Comparison of ENCODE assay signal across 7 mouse cellular contexts in genomic region chr11:35178144-35178817, GRCm38 (mm10). TPM values are rescaled to one million over a fixed set of nuclear protein-coding genes. Genes with fewer than 3 reads are reported as not detected.
A peak's percentile ranks its signal among the peaks of the same experiment; 100 is the strongest.
DNase-seq lines count a peak whose midpoint lies in the region; ATAC-seq and TF ChIP-seq lines count a peak whose summit lies in the region.

No protein-coding gene starts in this region.

- H3K4me3 ChIP-seq in neural tube, embryonic 15.5 days (replicated peaks) = no peak overlapping the region
- H3K4me3 ChIP-seq in embryonic facial prominence, embryonic 11.5 days (ENCODE audit: low read depth, low read length) = no peak overlapping the region
- no peak overlapping the region for H3K4me3 ChIP-seq in gastrocnemius, adult 2 months
- H3K4me3 ChIP-seq in forebrain, postnatal 0 days (ENCODE audit: low read depth, low read length) = no peak overlapping the region

- 45% methylated on average over 24 of the region's 24 CpGs for WGBS in neural tube, embryonic 15.5 days
- 38% methylated on average over 24 of the region's 24 CpGs for WGBS in embryonic facial prominence, embryonic 11.5 days
- WGBS in forebrain, postnatal 0 days = 56% methylated on average over 24 of the region's 24 CpGs

- ATAC-seq in neural tube, embryonic 15.5 days (ENCODE audit: low FRiP score) = no peak
- ATAC-seq in embryonic facial prominence, embryonic 11.5 days (replicated peaks; ENCODE audit: insufficient number of reproducible peaks, low FRiP score, low TSS enrichment, low read depth) = no peak
- no peak for ATAC-seq in forebrain, postnatal 0 days

- 0 out of 2 replicates have a peak, but pooled peaks cover 6% of the 10 kb centered on the region for H3K27me3 ChIP-seq in neural tube, embryonic 15.5 days (replicated peaks)
- H3K27me3 ChIP-seq in embryonic facial prominence, embryonic 11.5 days (ENCODE audit: control insufficient read depth, insufficient read depth, low read length) = no peaks in the 10 kb centered on the region
- H3K27me3 ChIP-seq in forebrain, postnatal 0 days (ENCODE audit: insufficient read depth, low read length) = no peaks in the 10 kb centered on the region

- intact Hi-C loops in gastrocnemius, adult 2 months (cut with DNase I) = no loop called here

- H3K9ac ChIP-seq in neural tube, embryonic 15.5 days (replicated peaks) = no peak overlapping the region
- H3K9ac ChIP-seq in embryonic facial prominence, embryonic 11.5 days (replicated peaks; ENCODE audit: low read length) = no peak overlapping the region
- H3K9ac ChIP-seq in forebrain, postnatal 0 days = no peak overlapping the region

- H3K9me3 ChIP-seq in neural tube, embryonic 15.5 days (replicated peaks) = no peaks in the 10 kb centered on the region
- H3K9me3 ChIP-seq in embryonic facial prominence, embryonic 11.5 days (replicated peaks; ENCODE audit: control insufficient read depth, low read length) = no peaks in the 10 kb centered on the region
- no peaks in the 10 kb centered on the region for H3K9me3 ChIP-seq in forebrain, postnatal 0 days (ENCODE audit: low read length)

- no peaks in the 10 kb centered on the region for H3K36me3 ChIP-seq in neural tube, embryonic 15.5 days
- H3K36me3 ChIP-seq in embryonic facial prominence, embryonic 11.5 days (replicated peaks; ENCODE audit: control insufficient read depth, insufficient read depth, low read depth, low read length) = no peaks in the 10 kb centered on the region
- no peaks in the 10 kb centered on the region for H3K36me3 ChIP-seq in forebrain, postnatal 0 days (ENCODE audit: insufficient read depth)

- TF ChIP-seq CTCF in gastrocnemius, adult 2 months (IDR thresholded peaks at IDR 0.05) = no peak
- TF ChIP-seq CTCF in forebrain, postnatal 0 days (IDR thresholded peaks at IDR 0.05; ENCODE audit: low read depth) = no peak

- H3K4me1 ChIP-seq in neural tube, embryonic 15.5 days = peaks cover 9% of the 10 kb centered on the region
- H3K4me1 ChIP-seq in embryonic facial prominence, embryonic 11.5 days (ENCODE audit: control insufficient read depth, insufficient read depth, low read length) = no peaks in the 10 kb centered on the region; the same call in 1 of the 2 replicates
- no peaks in the 10 kb centered on the region for H3K4me1 ChIP-seq in forebrain, postnatal 0 days (ENCODE audit: insufficient read depth)

- peak; percentile 54 for DNase-seq in neural tube, embryonic 10.5 days (ENCODE audit: extremely low spot score, low spot score)
- peak; percentile 49 for DNase-seq in embryonic facial prominence, embryonic 11.5 days (ENCODE audit: low spot score)
- peak; percentile 65 to 67 for DNase-seq in layer of hippocampus, postnatal 36 days
- DNase-seq in thymus, postnatal 14 days = peak; percentile 41
- no peak for DNase-seq in gastrocnemius, adult 2 months
- DNase-seq in forebrain, postnatal 0 days = no peak

- H3K4me2 ChIP-seq in neural tube, embryonic 15.5 days = no peak overlapping the region; the same call in 1 of the 2 replicates
- H3K4me2 ChIP-seq in embryonic facial prominence, embryonic 11.5 days (ENCODE audit: low read depth, low read length) = peak overlapping the region; percentile 2; the same call in 1 of the 2 replicates
- no peak overlapping the region for H3K4me2 ChIP-seq in forebrain, postnatal 0 days (ENCODE audit: low read depth)

- no peak overlapping the region for H3K27ac ChIP-seq in neural tube, embryonic 15.5 days (replicated peaks)
- H3K27ac ChIP-seq in embryonic facial prominence, embryonic 11.5 days (replicated peaks; ENCODE audit: low read depth, low read length) = no peak overlapping the region
- no peak overlapping the region; the same call in 1 of the 2 replicates for H3K27ac ChIP-seq in gastrocnemius, adult 2 months
- H3K27ac ChIP-seq in forebrain, postnatal 0 days (ENCODE audit: low read depth, low read length) = no peak overlapping the region

RNA-seq across cellular contexts. Expression of gene Slit3, which starts 57.3 kb away (rescaled TPM):
- 20.6 and 26.2 TPM in 2 replicates for polyA plus RNA-seq in neural tube, embryonic 15.5 days (2015; fragmentation: Nextera tagmentation; extraction: Ambion mirVana)
- 10.5 and 12.6 TPM in 2 replicates for polyA plus RNA-seq in embryonic facial prominence, embryonic 11.5 days (2014; fragmentation: Nextera tagmentation; extraction: Ambion mirVana)
- total RNA-seq in layer of hippocampus, postnatal 36 days (2021) = 100 to 1,000 TPM in 1 of 2 experiments, 10 to 100 TPM in 1; 91.0 to 112 TPM
- total RNA-seq in gastrocnemius, adult 2 months (2021) = 10 to 100 TPM in 1 of 2 experiments, 1 to 10 TPM in 1; 9.2 to 10.9 TPM
- total RNA-seq in forebrain, postnatal 0 days (2014; rRNA removed) = 5.7 and 15.0 TPM in 2 replicates
- polyA plus RNA-seq in forebrain, postnatal 0 days (2015; fragmentation: Nextera tagmentation; extraction: Ambion mirVana) = 1.9 and 5.6 TPM in 2 replicates

Comparison
In these comparisons a context has a peak if more than half of its experiments do, and no peak if none do; other contexts are left out.
1. DNase-seq: peak in neural tube, embryonic 10.5 days (single experiment), embryonic facial prominence, embryonic 11.5 days (single experiment), layer of hippocampus, postnatal 36 days (2 of 2) and thymus, postnatal 14 days (single experiment); none in gastrocnemius, adult 2 months (single experiment) and forebrain, postnatal 0 days (single experiment).